8 mouse cellular contexts compared by ENCODE assay signal in genomic region chr12:4475251-4475993, GRCm38 (mm10). TPM values are rescaled to one million over a fixed set of nuclear protein-coding genes. Genes with fewer than 3 reads are reported as not detected.
DNase-seq lines count a peak whose midpoint lies in the region; ATAC-seq and TF ChIP-seq lines count a peak whose summit lies in the region.

No protein-coding gene starts in this region.

- peak overlapping the region; percentile 92 for H3K4me3 ChIP-seq in layer of hippocampus, adult 2 months
- H3K4me3 ChIP-seq in bone marrow macrophage, adult 2 months (ENCODE audit: insufficient read depth, low read length) = peak overlapping the region; percentile 98
- H3K4me3 ChIP-seq in hindbrain, embryonic 12.5 days = peak overlapping the region; percentile 95
- H3K4me3 ChIP-seq in midbrain, embryonic 15.5 days = peak overlapping the region; percentile 96

- peaks cover 5% of the 10 kb centered on the region for H3K4me1 ChIP-seq in bone marrow macrophage, adult 2 months (ENCODE audit: control insufficient read depth, insufficient read depth, low read length)
- H3K4me1 ChIP-seq in hindbrain, embryonic 12.5 days = peaks cover 14% of the 10 kb centered on the region
- H3K4me1 ChIP-seq in midbrain, embryonic 15.5 days = peaks cover 22% of the 10 kb centered on the region

- no peak for TF ChIP-seq POLR2A in bone marrow macrophage, adult 2 months (IDR thresholded peaks at IDR 0.05; ENCODE audit: borderline replicate concordance, low read depth, low read length)

- TF ChIP-seq CTCF in layer of hippocampus, adult 2 months (conservative IDR thresholded peaks at IDR 0.05) = no peak
- TF ChIP-seq CTCF in bone marrow macrophage, adult 2 months (IDR thresholded peaks at IDR 0.05; ENCODE audit: low read depth, low read length) = no peak

- H3K36me3 ChIP-seq in hindbrain, embryonic 12.5 days = no peaks in the 10 kb centered on the region
- no peaks in the 10 kb centered on the region for H3K36me3 ChIP-seq in midbrain, embryonic 15.5 days (replicated peaks)

- DNase-seq in layer of hippocampus, adult 2 months (ENCODE audit: low spot score in 2 of 2) = no peak
- no peak for DNase-seq in layer of hippocampus, postnatal 14 days (ENCODE audit: low spot score in 2 of 2)
- DNase-seq in adrenal gland, postnatal 36 days = no peak
- DNase-seq in urinary bladder, adult 18-20 months (ENCODE audit: low spot score in 2 of 2) = no peak
- DNase-seq in right cerebral cortex, postnatal 4 days = no peak

- H3K27me3 ChIP-seq in hindbrain, embryonic 12.5 days = peaks cover 6% of the 10 kb centered on the region
- no peaks in the 10 kb centered on the region for H3K27me3 ChIP-seq in midbrain, embryonic 15.5 days (replicated peaks)

- peak; percentile 2; the same call in 1 of the 2 replicates for ATAC-seq in hindbrain, embryonic 12.5 days (ENCODE audit: low FRiP score)
- no peak for ATAC-seq in midbrain, embryonic 15.5 days (replicated peaks)

- H3K4me2 ChIP-seq in hindbrain, embryonic 12.5 days (replicated peaks) = peak overlapping the region; percentile 79
- peak overlapping the region; percentile 63 for H3K4me2 ChIP-seq in midbrain, embryonic 15.5 days

- peak overlapping the region; percentile 99 for H3K27ac ChIP-seq in layer of hippocampus, adult 2 months
- H3K27ac ChIP-seq in bone marrow macrophage, adult 2 months (ENCODE audit: insufficient read depth, low read depth, low read length) = no peak overlapping the region
- H3K27ac ChIP-seq in hindbrain, embryonic 12.5 days = peak overlapping the region; percentile 98; the same call in 1 of the 2 replicates
- no peak overlapping the region for H3K27ac ChIP-seq in midbrain, embryonic 15.5 days

- no peaks in the 10 kb centered on the region for H3K9me3 ChIP-seq in hindbrain, embryonic 12.5 days (replicated peaks)
- H3K9me3 ChIP-seq in midbrain, embryonic 15.5 days = no peaks in the 10 kb centered on the region

- H3K9ac ChIP-seq in hindbrain, embryonic 12.5 days = peak overlapping the region; percentile 90
- peak overlapping the region; percentile 94 for H3K9ac ChIP-seq in midbrain, embryonic 15.5 days

- 5% methylated on average over 18 of the region's 18 CpGs for WGBS in hindbrain, embryonic 12.5 days
- WGBS in midbrain, embryonic 15.5 days = 8% methylated on average over 18 of the region's 18 CpGs

RNA-seq across cellular contexts. Expression of gene Ncoa1, which starts 1.6 kb away (rescaled TPM):
- 100 to 1,000 TPM; 142 to 146 TPM for total RNA-seq in layer of hippocampus, adult 2 months (2021)
- 100 to 1,000 TPM; 109 to 115 TPM for total RNA-seq in layer of hippocampus, postnatal 14 days (2021)
- 32.6 and 35.2 TPM in 2 replicates for polyA plus RNA-seq in bone marrow macrophage, adult 2 months (2012; ENCODE audit: insufficient read depth, insufficient read length, missing spikeins)
- polyA plus RNA-seq in hindbrain, embryonic 12.5 days (2016; fragmentation: Nextera tagmentation; extraction: Ambion mirVana) = 9.9 and 10.7 TPM in 2 replicates
- polyA plus RNA-seq in midbrain, embryonic 15.5 days (2015; fragmentation: Nextera tagmentation; extraction: Ambion mirVana) = 12.5 and 14.2 TPM in 2 replicates
- 10 to 100 TPM; 36.6 to 36.8 TPM for total RNA-seq in adrenal gland, postnatal 36 days (2021)

Comparison
In these comparisons a context has a peak if more than half of its experiments do, and no peak if none do; other contexts are left out.
1. H3K27ac ChIP-seq: peak in layer of hippocampus, adult 2 months (single experiment) and hindbrain, embryonic 12.5 days (single experiment); none in bone marrow macrophage, adult 2 months (single experiment) and midbrain, embryonic 15.5 days (single experiment).
2. Peak in every context shown above with its lines, with median percentiles within 50 percentile points of each other: H3K4me3 ChIP-seq.